Mouse (Mus musculus) heart, adult 2 months (tissue): Measurements from ENCODE around the gene Kcnc3. TPM values are rescaled to one million over a fixed set of nuclear protein-coding genes. Genes with fewer than 3 reads are reported as not detected.
A peak's percentile ranks its signal among the peaks of the same experiment; 100 is the strongest.

ENCODE experiments used
- DNase-seq, 2 experiments: peaks; one replicate each; pipeline ENCODE4 v3.0.0; 2021
- H3K27ac ChIP-seq: fragments of 200-600 bp; 2 replicates; pipeline ENCODE4 v1.8.1; 2022
- H3K27me3 ChIP-seq: fragments of 200-500 bp; 2 replicates; pipeline ENCODE4 v1.6.1; 2012; ENCODE audit warnings: mild to moderate bottlenecking, low read length, inconsistent platforms, mixed read lengths; ENCODE audit not compliant: control insufficient read depth, insufficient read depth
- H3K36me3 ChIP-seq: fragments of 200-500 bp; 2 replicates; pipeline ENCODE4 v1.6.1; 2012; ENCODE audit warnings: low read length, inconsistent platforms; ENCODE audit not compliant: control insufficient read depth, insufficient read depth
- H3K4me1 ChIP-seq: fragments of 200-500 bp; 2 replicates; pipeline ENCODE4 v1.6.1; 2011; ENCODE audit warnings: low read length; ENCODE audit not compliant: control insufficient read depth, insufficient read depth
- H3K4me3 ChIP-seq: fragments of 200-600 bp; 2 replicates; pipeline ENCODE4 v1.8.1; 2022
- H3K79me2 ChIP-seq: fragments of 200-500 bp; replicated peaks from 2 replicates; pipeline ENCODE4 v1.6.1; 2012; ENCODE audit warnings: mild to moderate bottlenecking, inconsistent platforms, low read length, moderate library complexity, mixed read lengths; ENCODE audit not compliant: control insufficient read depth, insufficient read depth
- H3K9ac ChIP-seq: fragments of 200-500 bp; 2 replicates; pipeline ENCODE4 v1.6.1; 2012; ENCODE audit warnings: low read depth, mild to moderate bottlenecking, control low read depth, inconsistent platforms, low read length, mixed read lengths
- CTCF ChIP-seq: fragments of 200-600 bp; IDR thresholded peaks from 2 replicates; pipeline ENCODE4 v1.8.1; 2022; ENCODE audit warnings: antibody characterized with exemption, mild to moderate bottlenecking, moderate library complexity
- EP300 ChIP-seq: fragments of 200-500 bp; IDR thresholded peaks from 2 replicates; pipeline ENCODE4 v1.6.1; 2011; ENCODE audit warnings: low read depth, low read length, control low read depth; ENCODE audit not compliant: insufficient read depth
- POLR2A ChIP-seq: fragments of 200-500 bp; IDR thresholded peaks from 2 replicates; pipeline ENCODE4 v1.6.1; 2011; ENCODE audit warnings: mild to moderate bottlenecking, low read depth, low read length, control low read depth; ENCODE audit not compliant: insufficient read depth
- WGBS: fragments of 180-500 bp; shearing (Covaris S2); methylation state at CpG from one replicate; pipeline ENCODE4 v1.1.7; 2018; 5-methylcytosine and 5-hydroxymethylcytosine counted together
- intact Hi-C: fragments of 180-260 bp; cut with DNase I; formaldehyde crosslinking; loops from one replicate; pipeline ENCODE4 v1.15.1; 2025
- polyA plus RNA-seq: library from polyadenylated mRNA; depleted of rRNA; stranded (reverse); fragments of >200 nt; gene quantifications from 2 replicates; pipeline ENCODE4 v1.2.3, GENCODE M21; 2012
- total RNA-seq, 2 experiments: library from RNA; stranded (reverse); gene quantifications; 2 replicates each; pipeline ENCODE4 v1.2.3; 2021

Kcnc3 gene
- total and polyA plus RNA-seq, 3 experiments = 2.2 to 3.0 (median 2.9) TPM

GRCm38 (mm10) chr7:44588338-44588737 is 2.1 kb upstream of the Kcnc3 start:
- Histone ChIP-seq H3K36me3 (no peaks in the 10 kb centered on the region), H3K79me2 (no peaks in the 10 kb centered on the region), H3K4me3 (no peak overlapping the region), H3K9ac (no peak overlapping the region), H3K27me3 (peaks cover 14% of the 10 kb centered on the region), H3K27ac (no peak overlapping the region), H3K4me1 (no peaks in the 10 kb centered on the region)
- no peak for DNase-seq
- WGBS = 13% methylated on average over 12 of the region's 12 CpGs
- no peak for TF ChIP-seq EP300
- no peak for TF ChIP-seq POLR2A
- TF ChIP-seq CTCF = no peak
- intact Hi-C loops = no loop called here

GRCm38 (mm10) chr7:44589149-44589548 is 1.3 kb upstream of the Kcnc3 start:
- H3K4me1 ChIP-seq = peaks cover 1% of the 10 kb centered on the region; the same call in 1 of the 2 replicates
- TF ChIP-seq EP300 (no peak), CTCF (no peak), POLR2A (no peak)
- DNase-seq = peak; percentile 70 to 80
- WGBS = 0% methylated on average over 33 of the region's 33 CpGs
- no peak overlapping the region for H3K27ac ChIP-seq
- H3K4me3 ChIP-seq = peak overlapping the region; percentile 43
- H3K27me3 ChIP-seq = peaks cover 14% of the 10 kb centered on the region
- intact Hi-C loops = no loop called here
- H3K36me3 ChIP-seq = no peaks in the 10 kb centered on the region
- H3K9ac ChIP-seq = no peak overlapping the region
- no peaks in the 10 kb centered on the region for H3K79me2 ChIP-seq

GRCm38 (mm10) chr7:44589946-44590345 is 518 bp upstream of the Kcnc3 start:
- H3K4me1 ChIP-seq = peaks cover 1% of the 10 kb centered on the region; the same call in 1 of the 2 replicates
- H3K4me3 ChIP-seq = no peak overlapping the region
- no peaks in the 10 kb centered on the region for H3K36me3 ChIP-seq
- H3K79me2 ChIP-seq = no peaks in the 10 kb centered on the region
- WGBS = 12% methylated on average over 13 of the region's 13 CpGs
- intact Hi-C loops = no loop called here
- no peak for TF ChIP-seq CTCF
- no peak for TF ChIP-seq EP300
- no peak for TF ChIP-seq POLR2A
- no peak for DNase-seq
- no peak overlapping the region for H3K27ac ChIP-seq
- peaks cover 14% of the 10 kb centered on the region for H3K27me3 ChIP-seq
- no peak overlapping the region for H3K9ac ChIP-seq

GRCm38 (mm10) chr7:44591348-44592116 is 1.1 kb downstream of the Kcnc3 start:
- Histone ChIP-seq H3K27ac (no peak overlapping the region), H3K4me3 (peak overlapping the region; percentile 31), H3K9ac (peak overlapping the region; percentile 3; the same call in 1 of the 2 replicates), H3K36me3 (no peaks in the 10 kb centered on the region), H3K79me2 (no peaks in the 10 kb centered on the region), H3K4me1 (peaks cover 1% of the 10 kb centered on the region; the same call in 1 of the 2 replicates), H3K27me3 (peaks cover 14% of the 10 kb centered on the region)
- intact Hi-C loops = no loop called here
- TF ChIP-seq CTCF (no peak), POLR2A (no peak)
- WGBS = 1% methylated on average over 60 of the region's 60 CpGs
- no peak for DNase-seq

- peaks cover 9% of the 10 kb centered on the region for H3K27me3 ChIP-seq
- H3K4me1 ChIP-seq = peaks cover 1% of the 10 kb centered on the region; the same call in 1 of the 2 replicates
- H3K4me3 ChIP-seq = no peak overlapping the region
- 7% methylated on average over 15 of the region's 15 CpGs for WGBS
- no peak for DNase-seq
- no peaks in the 10 kb centered on the region for H3K79me2 ChIP-seq
- no peak overlapping the region for H3K27ac ChIP-seq
- TF ChIP-seq EP300 = no peak
- no peak for TF ChIP-seq POLR2A
- no peak for TF ChIP-seq CTCF
- intact Hi-C loops = no loop called here
- no peaks in the 10 kb centered on the region for H3K36me3 ChIP-seq
- no peak overlapping the region for H3K9ac ChIP-seq
These were observed 2.6 kb downstream of the Kcnc3 start for GRCm38 (mm10) chr7:44593051-44593450.

GRCm38 (mm10) chr7:44593775-44594174 is 3.3 kb downstream of the Kcnc3 start:
- DNase-seq = peak; percentile 70 to 80
- no peak for TF ChIP-seq EP300
- TF ChIP-seq POLR2A = no peak
- no peak for TF ChIP-seq CTCF
- no peak overlapping the region for H3K9ac ChIP-seq
- H3K27me3 ChIP-seq = peaks cover 9% of the 10 kb centered on the region
- no peak overlapping the region for H3K4me3 ChIP-seq
- H3K27ac ChIP-seq = no peak overlapping the region
- 2% methylated on average over 22 of the region's 22 CpGs for WGBS
- H3K4me1 ChIP-seq = peaks cover 1% of the 10 kb centered on the region; the same call in 1 of the 2 replicates
- H3K79me2 ChIP-seq = no peaks in the 10 kb centered on the region
- no peaks in the 10 kb centered on the region for H3K36me3 ChIP-seq
- intact Hi-C loops = no loop called here
